Mouse (Mus musculus) adrenal gland, postnatal 4 days (tissue): ENCODE results near the gene Gm28360. TPM values are rescaled to one million over a fixed set of nuclear protein-coding genes. Genes with fewer than 3 reads are reported as not detected.
"Not testable (repeated sequence)": the region's sequence is repeated elsewhere in the genome, so short reads cannot be mapped to it uniquely, and the experiment has no call there.

Experiments
- DNase-seq, 2 experiments: peaks; one replicate each; pipeline ENCODE4 v3.0.0; 2021 to 2022; ENCODE audit warnings: low spot score in 2 of 2, mixed read lengths in 2 of 2
- long read RNA-seq, 2 experiments: library from polyadenylated mRNA; stranded (forward); transcript quantifications; one replicate each; pipeline ENCODE4 v2.0.0; 2021
- total RNA-seq, 2 experiments: library from RNA; stranded (reverse); gene quantifications; 2 replicates each; pipeline ENCODE4 v1.2.3; 2021

Gene Gm28360
- not detected for total RNA-seq
- long read RNA-seq, experiment 1 = 0 reads
- long read RNA-seq, experiment 2 = 0 reads

DNA sequence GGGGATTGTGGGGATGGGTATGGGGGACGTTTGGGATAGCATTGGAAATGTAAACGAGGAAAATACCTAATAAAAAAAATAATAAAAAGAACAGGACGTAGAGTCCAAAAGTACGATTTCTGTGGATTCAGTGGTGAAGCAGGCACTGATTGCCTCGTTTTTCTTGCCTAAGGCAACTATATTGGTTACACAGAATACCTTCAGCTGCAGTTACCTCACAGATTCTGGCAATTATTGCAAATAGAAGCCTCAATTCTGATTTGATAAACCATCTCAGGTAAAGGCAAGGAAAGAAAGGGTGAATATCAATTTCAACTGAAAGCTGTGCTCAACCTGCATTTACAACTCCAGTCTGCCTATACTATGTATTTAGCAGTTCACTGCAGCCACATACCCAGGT lies at the start of gene Gm28360:
Gene Gm28360 (plus strand): TSS at position 301 of the 400 bp plus-strand sequence.
- DNase-seq = not testable (repeated sequence)

DNA sequence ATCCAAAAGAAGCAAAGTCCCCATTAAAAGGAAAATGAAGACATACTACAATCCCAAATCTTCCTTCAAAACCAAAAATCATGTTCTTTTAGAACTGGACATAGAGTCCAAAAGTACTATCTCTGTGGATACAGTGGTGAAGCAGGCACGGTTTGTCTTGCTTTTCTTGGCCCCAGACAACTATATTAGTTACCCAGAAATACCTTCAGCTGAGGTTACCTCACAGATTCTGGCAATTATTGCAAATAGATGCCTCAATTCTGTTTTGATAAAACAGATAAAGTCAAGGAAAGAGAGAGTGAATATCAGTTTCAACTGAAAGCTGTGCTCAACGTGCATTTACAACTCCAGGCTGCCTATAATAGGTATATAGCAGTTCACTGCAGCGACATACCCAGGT lies 49.0 kb upstream of the Gm28360 start, which contains the start of gene B020011L13Rik:
Gene B020011L13Rik (plus strand): TSS at position 301 of the 400 bp plus-strand sequence.
- not testable (repeated sequence) for DNase-seq

DNA sequence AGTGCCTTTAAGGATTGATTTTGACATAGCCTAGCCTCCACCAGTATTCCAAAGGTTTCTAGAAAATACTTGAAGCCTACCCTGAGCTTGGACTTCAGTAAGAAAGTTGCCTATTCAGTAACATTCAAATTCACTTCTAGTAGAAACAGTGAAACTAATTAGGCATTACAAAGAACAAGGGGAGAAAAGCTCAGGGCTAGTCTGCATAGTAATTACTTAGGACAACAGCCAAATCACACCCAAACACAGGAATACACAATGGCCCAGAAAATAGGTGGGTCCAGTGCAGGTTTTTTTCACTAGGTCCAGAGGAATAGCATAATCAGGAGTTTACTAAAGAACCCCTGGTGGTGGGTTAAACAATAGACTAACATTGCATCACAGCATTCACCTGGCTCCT lies 13.6 kb upstream of the Gm28360 start:
- not testable (repeated sequence) for DNase-seq

DNA sequence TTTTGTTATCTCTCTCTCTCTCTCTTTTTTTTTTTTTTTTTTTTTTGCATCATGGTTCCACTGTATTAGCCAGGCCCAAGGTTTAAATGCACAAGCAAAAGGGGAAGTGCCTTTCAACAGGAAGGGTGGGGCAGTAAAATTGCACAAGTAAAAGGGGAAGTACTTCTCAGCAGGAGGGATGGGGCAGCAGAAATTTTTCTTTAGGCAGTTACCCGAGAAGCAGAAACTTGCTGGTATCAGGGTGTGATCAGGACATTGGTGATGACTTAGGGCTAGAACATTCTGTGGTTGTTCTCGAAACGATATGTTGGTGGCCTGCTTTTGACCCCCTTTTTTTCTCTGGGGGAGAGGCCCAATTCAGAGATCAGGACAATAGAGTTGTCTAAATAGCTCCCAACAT lies 21.8 kb downstream of the Gm28360 start:
- DNase-seq = not testable (repeated sequence)

Other genes with a start within 250 kb of the Gm28360 start
- not detected for gene Gm28363, start 132.9 kb upstream of the Gm28360 start, total RNA-seq
- gene B020011L13Rik, start 48.9 kb upstream of the Gm28360 start, total RNA-seq = not detected
- gene Gm28168, start 97.9 kb downstream of the Gm28360 start, total RNA-seq = not detected
- gene Gm7145, start 135.9 kb downstream of the Gm28360 start, total RNA-seq = not detected